Mouse (Mus musculus) megakaryocyte progenitor cell, adult 5-6 weeks (primary cell): Measurements from ENCODE around the gene Chrdl2. TPM values are rescaled to one million over a fixed set of nuclear protein-coding genes. Genes with fewer than 3 reads are reported as not detected.
"Not testable (repeated sequence)": the region's sequence is repeated elsewhere in the genome, so short reads cannot be mapped to it uniquely, and the experiment has no call there.

ENCODE experiments used
- ATAC-seq: replicated peaks from 2 replicates; pipeline ENCODE4 v1.8.0; 2016; ENCODE audit warnings: mild to moderate bottlenecking, moderate TSS enrichment, inconsistent platforms; ENCODE audit not compliant: poor library complexity
- total RNA-seq, 2 experiments: library from RNA; stranded (forward) in 1 of 2; stranded (reverse) in 1 of 2; fragments of 157-497, 149-512 nt in 1 of 2; fragments of 200-1000 nt in 1 of 2; gene quantifications; 2 replicates each; pipeline versions ENCODE4 v1.2.3 to v1.2.4; 2015 to 2017

Chrdl2 gene
- total RNA-seq (2015): not detected in 2 replicates
- not detected in 2 replicates for total RNA-seq (2017)

DNA sequence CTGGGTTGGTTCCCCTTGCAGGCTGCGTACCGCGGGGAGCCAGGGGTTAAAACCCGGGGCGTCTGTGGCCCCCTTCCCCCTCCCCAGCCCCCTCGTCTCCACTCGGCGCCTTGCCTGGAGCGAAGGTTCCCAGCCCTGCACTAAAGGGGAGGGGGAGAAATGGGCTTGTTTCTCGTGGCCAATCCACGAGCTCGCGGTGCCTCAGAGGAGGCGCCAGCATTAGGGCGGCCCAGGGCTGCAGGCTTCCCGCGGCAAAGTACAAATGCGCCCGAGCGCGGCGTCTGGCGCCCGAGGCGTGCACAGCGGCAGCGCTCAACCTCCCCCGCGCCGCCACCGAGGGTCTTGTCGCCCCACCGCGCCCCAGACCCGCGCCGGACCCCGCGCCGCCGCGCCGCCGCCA, at the start of gene Chrdl2:
Chrdl2 (plus strand) TSS at position 383 of the 400 bp plus-strand sequence.
- no peak for ATAC-seq

DNA sequence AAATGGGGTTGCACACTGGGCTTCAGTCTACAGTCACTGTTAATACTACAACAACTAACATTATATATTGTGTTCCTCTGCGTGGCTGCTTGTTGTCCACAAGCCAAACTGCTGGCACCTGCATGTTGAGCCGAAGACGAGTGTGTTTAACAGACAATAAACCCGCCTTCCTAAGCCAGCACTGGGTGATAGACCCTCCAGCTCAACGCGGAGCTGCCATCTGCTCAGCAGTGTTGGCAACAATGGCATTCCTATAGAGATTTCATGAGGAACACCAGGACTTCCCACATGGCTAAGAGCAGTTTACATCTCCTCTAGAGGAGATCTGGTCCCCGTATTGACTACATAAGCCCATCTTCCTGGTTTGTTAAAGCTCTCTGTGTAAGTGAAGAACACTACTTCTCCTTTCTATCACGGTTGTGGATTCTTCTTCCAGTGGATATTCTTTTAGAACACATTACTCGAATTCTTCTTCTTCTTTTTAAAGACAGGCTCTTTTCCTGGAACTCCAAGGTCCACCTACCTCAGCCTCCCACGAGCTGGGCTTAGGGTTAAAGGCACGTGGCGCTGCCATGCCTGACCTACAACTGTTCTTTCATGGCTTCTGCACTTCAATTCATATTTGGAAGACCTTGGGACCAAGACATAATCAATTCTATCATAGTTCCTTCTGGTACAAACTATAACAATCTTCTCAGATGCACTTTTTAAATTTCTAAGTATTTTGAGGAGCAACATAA, 48.6 kb upstream of the Chrdl2 start:
- peak; percentile 49; the same call in 1 of the 2 replicates for ATAC-seq

DNA sequence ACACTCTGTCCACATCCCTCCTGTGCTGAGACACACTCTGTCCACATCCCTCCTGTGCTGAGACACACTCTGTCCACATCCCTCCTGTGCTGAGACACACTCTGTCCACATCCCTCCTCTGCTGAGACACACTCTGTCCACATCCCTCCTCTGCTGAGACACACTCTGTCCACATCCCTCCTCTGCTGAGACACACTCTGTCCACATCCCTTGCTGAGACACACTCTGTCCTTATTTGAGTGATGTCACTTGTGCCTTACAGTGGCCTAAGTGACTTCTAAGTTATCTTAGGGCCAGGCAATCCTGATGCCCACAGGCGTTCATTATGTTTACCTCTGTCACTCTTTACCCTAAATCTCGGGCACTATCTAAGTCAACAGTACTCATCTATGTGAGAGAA, 45.4 kb upstream of the Chrdl2 start:
- ATAC-seq: not testable (repeated sequence)

DNA sequence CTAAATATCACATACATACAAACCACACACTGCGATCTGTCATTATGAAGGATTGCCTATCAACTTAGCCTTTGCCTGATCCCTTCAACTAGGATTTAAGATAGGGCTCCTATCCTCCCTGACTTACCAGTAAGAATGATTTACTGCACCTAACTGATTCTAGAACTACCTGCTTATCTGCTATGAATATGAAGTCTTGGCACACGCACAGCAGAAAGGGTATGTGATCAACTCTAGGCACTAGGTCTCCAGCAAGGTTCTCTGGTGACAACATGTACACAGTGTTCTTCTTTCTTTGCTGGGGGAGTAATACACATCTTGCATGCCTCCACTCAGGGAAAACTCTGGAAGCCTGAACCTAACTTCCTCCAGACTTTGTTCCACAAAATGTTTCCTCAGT, 44.5 kb upstream of the Chrdl2 start:
- ATAC-seq: no peak

DNA sequence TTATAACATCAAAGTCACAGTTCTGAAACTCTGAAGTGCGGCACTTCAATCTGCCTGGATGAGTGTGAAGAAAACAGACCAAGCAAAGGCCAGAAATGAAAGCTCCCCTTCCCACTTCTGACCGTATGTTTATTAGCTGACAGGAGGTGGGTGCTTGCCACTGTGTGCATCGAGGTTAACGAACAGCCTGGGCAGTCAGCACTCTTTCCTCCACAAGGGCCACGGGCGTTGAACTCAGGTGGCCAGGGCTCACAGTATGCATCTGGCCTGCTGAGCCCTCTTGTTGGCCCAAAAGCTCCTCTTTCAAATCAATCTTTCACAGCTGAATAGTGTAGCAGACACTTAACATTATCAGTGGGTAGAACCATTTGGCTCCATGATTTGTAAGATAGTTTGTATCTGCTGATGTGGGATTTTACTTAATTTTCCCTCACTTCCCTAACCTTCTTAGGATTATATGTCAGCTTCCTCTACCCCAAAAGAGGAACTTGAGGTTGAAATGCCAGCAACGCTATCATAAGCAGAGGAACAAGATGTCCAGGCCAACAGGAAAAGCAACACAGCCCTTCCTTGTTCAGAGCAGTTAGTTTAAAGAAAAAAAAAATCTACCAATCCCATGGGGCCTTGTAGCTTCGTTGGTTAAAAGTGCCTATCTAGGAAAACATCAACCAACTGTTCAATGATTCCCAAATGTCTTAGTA, 43.3 kb upstream of the Chrdl2 start:
- ATAC-seq: peak; percentile 78

DNA sequence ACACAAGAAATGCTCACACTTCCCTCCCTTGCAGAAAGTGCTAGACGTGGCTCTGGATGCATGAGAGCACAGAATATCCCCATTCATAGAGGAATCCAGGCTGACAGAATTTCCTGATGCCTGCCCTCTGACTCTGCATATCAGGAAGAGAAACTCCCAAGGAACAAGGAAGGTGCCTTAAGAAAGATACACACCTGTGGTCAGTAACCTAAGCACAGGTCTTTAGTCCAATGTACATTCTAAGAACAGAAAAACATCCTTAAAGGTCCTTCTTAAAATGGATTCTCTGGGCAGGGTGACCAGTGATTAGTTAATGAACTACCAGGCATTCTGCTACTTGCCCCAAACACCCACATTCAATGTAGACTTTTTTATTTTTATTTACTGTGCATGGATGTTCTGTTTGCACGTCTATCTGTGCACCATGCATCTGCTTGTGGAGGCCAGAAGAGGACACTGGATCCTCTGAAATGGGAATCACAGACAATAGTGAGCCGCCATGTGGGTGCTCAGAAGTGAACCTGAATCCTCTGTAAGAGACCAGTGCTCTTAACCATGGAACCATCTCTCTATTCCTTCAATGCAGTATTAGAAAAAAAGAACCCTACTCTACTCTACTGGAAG, 42.6 kb upstream of the Chrdl2 start:
- ATAC-seq: no peak

DNA sequence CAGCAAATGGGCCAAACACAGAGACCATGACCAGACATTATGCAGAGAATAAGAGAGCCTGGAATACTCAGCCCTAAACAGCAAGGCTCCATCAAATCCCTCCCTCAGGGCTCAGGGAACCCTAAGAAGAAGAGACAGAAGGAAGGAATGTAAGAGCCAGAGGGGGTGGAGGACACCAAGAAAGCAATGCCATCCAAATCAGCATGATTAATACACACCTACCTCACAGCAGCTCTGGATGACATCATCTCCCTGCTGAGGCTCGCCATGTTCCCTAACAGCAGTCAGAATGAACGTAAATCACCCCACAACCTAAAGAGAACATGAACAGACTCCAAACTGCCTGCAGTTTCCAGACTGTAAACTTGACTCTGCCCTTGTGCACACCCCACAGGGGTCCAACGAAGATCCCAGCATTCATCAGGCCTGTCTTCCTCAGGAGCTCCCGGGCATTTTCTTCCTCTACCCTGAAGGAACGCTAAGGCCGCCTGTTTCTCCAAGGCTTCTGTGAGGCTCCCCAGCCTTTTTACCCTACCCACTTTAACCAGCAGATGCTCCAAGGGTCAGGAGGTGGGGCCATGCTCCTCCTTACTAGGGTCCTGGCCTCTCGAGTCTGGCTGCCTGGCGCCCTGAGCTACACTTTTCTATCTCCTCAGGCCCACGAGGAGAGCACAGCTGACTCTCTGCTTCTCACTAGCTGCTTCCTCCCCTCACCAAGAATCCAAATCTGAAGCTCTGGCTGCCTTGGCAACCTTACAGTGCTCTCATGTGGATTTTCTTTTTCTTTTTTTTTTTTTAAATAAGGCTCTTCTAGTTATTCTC, 40.7 kb upstream of the Chrdl2 start:
- ATAC-seq: no peak

DNA sequence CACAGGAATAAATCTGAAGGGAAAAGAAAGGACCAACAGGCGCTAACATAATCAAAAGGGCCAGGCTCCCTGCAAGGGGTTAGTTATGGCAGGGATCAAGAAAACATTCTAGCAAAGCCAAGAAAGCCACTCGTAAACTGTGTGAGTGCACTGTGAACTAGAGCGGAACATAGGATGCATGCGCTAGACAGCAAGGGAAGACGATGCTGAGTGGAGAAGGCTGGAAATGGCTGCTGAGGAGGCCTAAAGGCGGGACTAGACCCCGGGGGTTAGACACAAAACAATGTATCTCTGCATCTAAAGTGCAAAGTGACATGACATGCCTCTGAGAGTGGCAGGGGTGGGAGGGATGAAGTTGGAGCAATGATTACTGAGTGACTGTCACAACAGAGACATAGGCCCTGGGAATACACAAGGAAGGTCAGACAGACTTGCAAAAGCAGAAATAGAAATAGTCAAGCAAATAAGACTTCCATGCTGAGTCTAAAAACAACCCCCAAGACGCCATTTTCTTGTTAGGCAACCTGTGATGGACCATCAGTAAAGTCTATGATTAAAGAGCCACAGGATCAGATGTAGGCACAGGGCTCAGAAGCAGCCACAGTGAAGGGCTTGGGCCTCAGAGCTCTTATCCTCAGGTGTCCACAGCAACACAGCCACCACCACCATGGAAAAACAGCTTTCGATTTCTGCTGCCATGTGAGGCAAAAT, 39.8 kb upstream of the Chrdl2 start:
- ATAC-seq: no peak

DNA sequence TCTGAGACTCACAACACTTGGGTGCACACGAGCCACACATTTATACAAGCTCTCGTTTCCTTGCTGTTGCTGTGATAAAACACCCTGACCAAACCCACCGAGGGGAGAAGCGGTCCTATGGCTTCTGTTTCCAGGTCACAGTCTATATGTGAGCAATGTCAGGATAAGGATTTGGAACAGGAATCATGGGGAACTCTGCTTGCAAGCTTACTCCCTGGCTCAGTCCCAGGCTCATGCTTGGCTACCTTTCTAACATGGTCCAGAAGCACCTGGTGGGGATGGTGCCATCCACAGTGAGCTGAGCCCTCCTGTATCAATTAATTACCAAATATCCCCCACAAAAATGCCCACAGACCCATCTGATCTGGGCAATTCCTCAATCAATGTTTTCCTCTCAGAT, 36.8 kb upstream of the Chrdl2 start:
- ATAC-seq: no peak

DNA sequence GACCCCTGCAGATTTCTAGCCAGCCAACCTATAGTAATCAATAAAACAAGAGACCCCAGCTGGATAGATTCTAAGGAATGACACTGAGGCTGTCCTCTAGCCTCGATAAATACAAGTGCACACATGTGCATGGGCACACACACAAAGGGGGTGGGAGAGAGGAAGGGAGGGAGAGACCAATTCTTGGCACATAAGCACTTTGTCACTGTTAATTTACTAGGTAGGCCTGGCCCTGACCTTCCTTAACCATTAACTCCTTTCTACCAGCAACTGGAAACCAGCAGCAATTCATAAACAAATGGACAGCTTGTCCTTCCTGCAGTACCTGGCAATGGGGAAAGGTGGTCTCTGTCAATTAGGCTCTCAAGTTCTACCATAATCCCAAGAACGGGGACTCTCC, 34.0 kb upstream of the Chrdl2 start:
- no peak for ATAC-seq

DNA sequence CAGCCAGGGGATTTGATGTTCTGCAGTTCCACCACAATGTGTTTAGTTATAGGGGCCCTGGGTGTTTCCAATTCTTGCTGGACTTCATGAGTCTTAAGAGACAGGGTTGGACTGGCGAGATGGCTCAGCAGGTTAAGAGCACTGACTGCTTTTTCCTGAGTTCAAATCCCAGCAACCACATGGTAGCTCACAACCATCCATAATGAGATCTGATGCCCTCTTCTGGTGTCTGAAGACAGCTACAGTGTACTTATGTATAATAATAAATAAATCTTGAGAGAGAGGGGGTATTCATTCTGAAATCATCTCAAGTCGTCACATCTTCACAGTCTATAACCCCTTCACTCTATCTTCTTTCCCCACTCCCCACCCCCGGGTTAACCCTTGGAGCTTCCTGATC, 33.1 kb upstream of the Chrdl2 start:
- ATAC-seq: not testable (repeated sequence)

DNA sequence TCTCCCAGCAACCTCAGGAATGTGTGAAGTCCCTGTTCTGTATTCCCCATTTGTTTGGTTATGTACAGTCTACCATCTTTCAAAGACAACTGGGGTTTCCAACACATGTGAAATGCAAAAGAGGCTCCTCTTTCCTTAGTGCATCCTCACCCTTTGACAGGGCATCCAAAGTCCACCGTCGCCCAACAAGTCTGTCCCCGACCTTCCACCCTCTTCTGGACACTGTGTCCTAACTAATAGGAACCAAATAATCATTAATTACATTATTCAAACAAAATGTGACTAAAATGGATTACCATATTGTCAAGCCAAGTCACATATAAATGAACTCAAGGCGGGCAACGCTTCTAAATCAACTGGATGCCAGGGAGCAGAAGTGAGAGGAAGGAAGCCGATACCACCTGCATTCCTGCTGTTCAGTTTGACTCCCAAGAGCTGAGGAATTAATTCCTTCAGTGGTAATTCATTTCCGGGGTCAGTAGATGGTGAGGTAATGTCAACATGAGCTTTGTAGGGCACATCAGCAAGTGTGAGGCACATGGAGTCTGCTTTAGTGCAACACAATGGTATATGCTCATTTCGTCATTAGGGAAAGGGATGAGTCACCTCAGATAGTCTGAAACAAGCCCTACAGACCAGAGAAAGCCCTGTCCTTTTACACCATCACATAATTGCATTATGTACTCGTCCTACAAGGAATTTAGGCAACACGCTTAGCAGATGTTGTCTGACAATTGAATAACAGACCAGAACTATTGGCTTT, 31.6 kb upstream of the Chrdl2 start:
- ATAC-seq: peak; percentile 80

DNA sequence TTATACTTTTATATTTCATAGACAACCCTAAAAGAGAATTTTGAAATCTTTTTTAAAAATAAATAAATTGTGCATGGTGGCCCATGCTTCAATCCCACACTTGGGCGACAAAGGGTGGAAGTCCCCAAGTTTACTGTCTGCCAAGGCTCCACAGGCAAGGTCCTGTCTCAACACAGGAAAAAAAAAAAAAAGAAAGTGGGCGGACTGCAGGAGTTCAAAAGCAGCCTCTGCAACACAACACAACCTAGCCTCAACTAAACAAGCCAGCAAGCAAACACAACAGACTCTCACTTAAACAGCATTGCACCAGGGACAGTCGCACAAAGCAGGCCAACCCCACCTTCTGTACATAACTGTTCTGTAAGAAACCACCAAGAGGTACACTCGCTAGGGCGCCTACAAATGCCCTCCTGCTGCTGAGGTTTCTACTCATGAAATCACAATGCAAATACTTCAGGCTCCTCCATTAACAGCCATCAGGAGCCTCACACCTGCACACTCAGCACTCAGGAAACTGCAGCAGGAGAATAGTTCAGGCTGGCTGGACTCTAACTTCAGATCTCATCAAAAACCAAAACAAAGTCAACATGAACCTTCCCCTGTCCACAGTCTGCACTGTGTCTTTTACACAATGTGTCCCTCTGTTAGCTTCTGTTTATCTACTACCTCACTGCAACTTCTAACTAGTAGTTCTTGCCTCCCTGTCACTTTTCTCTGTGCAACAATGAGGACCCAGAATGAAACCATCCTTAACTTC, 30.0 kb upstream of the Chrdl2 start:
- ATAC-seq: no peak

DNA sequence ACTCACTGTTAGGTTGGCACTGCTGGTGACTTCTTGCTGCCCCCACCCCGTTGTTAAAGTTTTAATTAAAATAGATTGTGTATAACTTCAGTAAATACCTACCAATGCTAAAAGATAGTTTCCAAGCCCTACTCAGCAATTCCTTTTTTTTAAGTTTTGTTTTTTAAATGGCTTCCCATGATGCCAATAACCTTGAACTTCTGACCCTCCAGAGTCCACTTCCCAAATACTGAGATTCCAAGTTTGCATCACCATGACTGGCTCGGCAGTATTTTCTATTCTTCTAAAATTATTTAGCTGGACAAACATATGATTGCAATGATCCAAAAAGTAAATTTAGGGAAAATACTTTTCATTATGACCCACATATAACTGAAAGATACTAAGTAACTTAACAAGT, 27.9 kb upstream of the Chrdl2 start:
- no peak for ATAC-seq

DNA sequence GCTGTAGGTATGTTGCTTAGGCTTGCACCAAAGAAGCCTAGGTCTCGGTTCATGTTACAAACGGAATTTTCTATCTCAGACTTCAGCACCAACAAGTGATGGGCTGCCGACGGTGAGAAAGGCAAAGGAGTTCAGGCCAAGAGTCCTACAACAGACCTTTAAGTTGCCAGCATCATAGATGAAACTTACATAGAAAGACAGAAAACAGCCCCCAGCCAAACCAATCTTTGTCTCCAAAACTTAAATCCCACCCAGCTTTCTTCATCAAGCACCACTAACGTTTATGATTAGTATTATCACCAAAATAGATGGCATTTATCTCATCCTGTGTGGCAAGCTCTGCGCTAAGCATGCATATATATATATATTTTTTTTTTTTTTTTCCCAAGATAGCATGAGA, 26.9 kb upstream of the Chrdl2 start:
- no peak for ATAC-seq

DNA sequence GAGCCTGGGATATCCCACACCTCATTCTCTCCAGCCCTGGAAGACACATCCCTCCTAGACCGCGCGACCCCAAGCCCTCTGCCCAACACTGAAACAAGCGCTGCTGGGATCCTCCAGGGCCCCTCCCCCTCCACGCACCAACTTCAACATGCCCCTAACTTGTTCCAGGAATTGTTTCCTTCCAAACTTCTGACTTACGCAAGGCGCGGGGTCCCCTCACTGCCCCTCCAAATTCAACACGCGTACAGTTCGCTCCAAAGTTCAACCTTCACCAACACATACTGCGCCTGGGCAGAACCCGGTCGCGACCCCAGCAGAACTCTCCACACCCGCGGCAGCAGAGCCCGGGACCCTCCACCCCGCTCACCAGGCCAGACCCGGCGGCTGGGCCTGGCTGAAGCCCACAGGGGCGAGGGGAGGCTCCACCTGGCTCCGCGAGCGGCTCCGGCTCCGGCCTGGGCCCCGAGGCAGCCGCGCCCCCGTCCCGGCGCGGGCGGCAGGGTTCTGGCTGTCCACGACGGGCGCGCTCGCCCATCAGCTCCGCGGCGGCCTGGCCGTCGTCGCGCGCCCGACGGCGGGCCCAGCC, 26.3 kb upstream of the Chrdl2 start:
- no peak for ATAC-seq

DNA sequence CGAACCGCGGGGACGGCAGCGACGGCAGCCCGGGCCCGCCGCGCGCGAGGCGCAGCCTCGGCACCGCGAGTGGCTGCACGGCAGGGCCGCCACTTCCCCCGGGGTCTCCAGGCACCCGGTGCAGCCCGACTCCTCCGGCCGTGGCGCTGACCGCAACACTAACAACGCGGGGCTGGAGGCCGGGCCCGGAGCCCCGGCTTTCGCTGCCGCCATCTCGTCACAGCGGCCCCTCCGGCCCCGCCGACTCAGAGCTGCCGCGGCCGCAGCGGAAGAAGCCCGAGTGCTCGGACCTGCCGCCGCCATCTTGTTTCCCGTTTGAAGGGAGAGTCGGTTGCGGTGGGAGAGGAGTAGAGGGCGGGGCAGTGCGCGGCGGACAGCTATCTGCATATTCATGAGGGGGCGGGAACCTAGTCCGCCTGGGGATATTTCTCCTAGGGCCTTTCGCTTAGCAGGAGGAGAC, 25.8 kb upstream of the Chrdl2 start, which contains the start of gene Rnf169:
Rnf169 (minus strand) TSS at position 317 of the 460 bp plus-strand sequence.
- ATAC-seq: peak; percentile 96

DNA sequence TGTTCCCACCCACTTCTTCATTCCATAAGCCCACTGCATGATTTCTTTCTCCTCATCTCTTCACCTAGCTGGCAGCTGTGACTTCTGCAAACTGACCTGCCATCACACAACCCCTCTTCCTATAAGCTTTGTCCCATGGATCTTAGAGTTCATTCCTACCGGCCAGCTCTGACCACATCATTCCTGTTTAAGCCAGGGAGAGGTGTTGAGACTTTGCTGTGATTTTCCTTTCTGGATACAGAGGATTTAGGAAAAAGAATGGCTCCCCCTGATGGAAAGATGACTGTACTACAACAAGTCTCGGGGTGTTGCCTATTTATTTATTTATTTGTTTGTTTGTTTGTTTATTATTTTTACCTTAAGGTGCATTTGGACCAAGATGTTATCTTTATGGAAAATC, 24.7 kb upstream of the Chrdl2 start:
- no peak for ATAC-seq
